Mouse (Mus musculus): ENCODE results near the gene Taf10.
"Not testable (repeated sequence)": the region's sequence is repeated elsewhere in the genome, so short reads cannot be mapped to it uniquely, and the experiment has no call there.

The Taf10 gene

DNA sequence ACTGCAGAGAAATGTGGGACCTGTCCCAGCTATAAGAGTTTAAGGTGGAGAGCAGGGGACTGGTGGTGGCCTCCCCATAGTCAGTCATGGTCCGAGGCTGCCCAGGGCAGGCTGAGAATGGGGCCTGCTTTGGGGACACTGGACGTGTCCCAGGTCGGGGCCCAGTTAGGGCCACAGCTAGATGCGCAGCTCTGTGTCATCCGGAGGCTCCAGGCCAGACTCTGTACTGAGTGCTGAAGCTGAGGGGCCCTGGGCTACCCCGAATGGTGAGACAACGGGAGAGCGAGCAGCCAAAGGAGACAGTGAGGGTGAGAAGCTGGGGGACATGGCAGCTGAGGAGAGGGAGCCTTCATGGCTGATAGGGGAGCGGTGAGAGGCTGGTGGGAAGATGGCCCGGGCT lies 9.1 kb upstream of the Taf10 start:
- DNase-seq (ENCODE audit: low spot score in 2 of 2), result no peak

DNA sequence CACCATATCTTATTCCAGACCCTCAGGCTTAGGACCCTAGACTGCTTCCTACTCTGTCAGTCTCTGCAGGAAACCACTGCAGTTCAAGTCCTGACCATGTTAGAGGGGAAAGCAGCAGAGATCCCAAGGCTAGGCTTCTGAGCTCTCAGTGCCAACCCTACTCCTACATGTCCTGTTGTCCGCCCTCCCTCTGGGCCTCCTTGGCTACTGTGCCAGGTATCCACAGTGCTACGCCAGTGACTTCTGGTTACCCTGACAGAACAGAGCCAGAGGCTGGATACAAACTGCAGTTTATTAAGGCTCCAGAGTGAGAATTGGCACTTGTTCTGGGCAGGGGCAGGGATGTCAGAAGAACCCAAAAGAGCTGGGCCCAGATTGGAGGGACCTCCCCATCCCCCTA lies 8.6 kb upstream of the Taf10 start:
- no peak for DNase-seq (ENCODE audit: low spot score in 2 of 2)

DNA sequence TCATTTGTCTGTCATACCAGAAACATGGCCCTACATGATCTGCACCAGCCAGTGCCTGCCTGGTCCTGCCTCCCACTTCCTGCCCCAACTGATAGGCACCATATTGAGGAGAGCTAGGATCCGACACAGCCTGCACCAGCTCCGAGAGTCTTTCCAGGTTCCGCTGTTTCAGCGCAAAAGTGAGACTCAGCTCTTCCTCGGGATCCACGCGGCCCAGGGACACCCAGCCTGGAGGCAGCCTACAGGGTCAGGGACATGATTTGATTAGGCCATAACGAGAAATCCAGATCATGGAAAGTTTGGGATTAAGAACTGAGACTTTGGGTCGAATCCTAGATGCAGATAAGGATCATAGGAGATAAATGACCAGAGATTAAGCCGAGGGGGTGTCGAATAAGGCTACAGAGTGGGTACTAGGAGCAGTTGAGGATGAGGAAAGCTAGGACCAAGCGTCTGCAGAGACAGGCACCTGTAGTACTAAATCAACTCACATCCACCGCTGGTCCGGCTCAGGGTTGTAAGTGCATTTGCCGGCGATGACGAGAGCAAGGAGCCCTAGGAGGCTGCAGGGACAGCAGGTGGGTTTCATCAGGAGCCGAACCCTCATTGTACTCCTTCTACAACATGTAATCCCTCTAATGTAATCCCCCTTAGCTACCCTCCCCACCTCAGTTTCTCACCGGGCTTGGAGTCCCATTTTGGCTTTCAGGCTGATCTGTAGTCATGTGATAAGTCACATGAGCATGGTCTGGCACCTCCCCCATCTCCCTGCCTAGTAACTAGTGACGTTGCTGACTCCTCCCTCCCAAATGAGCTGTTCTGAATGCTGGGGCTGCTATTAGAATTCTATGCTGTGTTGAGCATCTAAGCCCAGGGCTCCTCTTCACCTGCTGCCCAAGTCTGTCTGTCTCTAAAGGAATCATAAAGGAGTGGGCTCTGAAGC lies 7.6 kb upstream of the Taf10 start, which contains the start of gene Tpp1:
Tpp1 (minus strand) TSS at position 745 of the 943 bp plus-strand sequence.
- DNase-seq (ENCODE audit: low spot score in 2 of 2), result peak; percentile 92 to 95

DNA sequence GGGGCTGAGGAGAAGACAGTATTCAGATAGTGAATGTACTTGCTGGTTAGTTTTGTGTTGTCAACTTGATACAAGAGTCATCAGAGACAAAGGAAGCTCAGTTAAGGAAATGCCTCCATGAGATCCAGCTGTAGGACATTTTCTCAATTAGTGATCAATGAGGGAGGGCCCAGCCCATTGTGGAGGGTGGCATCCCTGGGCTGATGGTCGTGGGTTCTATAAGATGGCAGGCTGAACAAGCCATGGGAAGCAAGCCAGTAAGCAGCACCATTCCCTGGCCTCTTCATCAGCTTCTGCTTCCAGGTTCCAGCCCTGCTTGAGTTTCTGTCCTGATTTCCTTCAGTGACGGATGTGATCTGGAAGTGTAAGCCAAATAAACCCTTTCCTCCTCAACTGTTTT lies 3.6 kb upstream of the Taf10 start:
- DNase-seq (ENCODE audit: low spot score in 2 of 2), result no peak

DNA sequence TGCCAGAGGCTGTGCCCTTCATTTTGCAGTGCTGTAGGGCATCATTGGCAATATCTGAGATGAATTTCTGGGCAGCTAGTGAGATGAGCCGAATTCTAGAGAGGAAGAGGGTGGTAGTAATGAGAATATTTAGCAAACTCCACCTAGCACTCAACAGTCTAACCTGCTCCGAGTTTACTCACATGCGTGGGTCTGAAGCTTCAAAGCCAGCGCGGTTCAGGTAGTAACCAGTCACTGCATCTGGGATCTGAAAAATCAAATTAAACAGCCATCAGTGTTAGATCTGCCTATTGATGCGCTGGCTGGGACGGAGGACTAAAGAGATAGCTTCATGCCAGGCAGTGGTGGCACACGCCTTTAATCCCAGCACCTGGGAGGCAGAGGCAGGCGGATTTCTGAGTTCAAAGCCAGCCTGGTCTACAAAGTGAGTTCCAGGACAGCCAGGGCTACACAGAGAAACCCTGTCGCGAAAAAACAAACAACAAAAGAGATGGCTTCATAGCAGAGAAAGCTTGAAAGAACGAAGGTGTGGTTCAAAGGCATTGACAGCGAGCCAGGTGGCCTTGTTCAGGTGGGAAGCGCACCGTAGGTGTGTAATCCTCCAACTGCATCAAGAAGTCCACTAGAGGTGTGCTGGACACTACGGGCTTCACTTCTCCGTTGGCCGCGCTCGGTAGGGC lies 775 bp downstream of the Taf10 start:
- DNase-seq (ENCODE audit: low spot score in 2 of 2), result not testable (repeated sequence)

DNA sequence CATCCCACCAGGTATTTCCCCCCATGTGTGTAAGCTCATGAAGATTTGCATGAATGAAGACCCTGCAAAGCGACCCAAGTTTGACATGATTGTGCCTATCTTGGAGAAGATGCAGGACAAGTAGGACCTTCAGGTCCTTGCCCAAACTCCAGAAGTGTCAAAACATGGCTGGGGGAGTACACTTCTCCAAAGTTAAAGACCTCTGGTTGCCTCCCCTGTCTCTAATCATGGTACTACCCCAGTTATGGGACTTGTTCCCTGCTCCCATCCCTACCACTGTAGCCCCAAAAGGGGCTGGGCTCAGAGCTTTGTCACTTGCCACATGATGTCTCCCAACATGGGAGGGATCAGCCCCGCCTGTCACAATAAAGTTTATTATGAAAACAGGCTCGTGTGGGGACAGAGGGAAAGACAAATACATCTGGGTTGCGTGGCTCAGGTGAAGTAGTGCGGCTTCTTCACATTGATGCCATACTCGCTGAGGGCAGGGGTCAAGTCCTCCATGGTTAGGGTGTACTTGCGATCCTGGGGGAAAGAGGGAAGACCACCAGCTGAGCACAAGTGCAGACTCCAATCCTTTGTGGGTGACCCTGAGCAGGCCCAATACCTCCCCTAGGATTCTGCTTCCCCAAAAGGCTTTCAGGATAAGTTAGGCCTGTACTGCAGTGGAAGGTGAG lies 1.5 kb downstream of the Taf10 start:
- not testable (repeated sequence) for DNase-seq (ENCODE audit: low spot score in 2 of 2)

DNA sequence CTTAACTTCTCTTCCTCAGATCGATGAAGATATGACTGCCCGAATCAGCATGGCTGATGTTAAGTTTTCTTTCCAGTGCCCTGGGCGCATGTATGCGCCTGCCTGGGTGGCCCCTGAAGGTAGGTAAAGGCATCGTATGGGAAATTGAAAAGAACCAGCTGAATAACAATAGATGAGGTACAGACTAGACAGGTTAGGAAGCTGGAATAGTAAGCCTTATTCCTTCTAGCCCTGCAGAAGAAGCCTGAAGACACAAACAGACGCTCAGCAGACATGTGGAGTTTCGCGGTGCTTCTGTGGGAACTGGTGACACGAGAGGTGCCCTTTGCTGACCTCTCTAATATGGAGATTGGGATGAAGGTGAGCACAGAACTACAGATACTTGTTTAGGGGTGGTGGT lies 2.2 kb downstream of the Taf10 start:
- DNase-seq (ENCODE audit: low spot score in 2 of 2), result no peak

DNA sequence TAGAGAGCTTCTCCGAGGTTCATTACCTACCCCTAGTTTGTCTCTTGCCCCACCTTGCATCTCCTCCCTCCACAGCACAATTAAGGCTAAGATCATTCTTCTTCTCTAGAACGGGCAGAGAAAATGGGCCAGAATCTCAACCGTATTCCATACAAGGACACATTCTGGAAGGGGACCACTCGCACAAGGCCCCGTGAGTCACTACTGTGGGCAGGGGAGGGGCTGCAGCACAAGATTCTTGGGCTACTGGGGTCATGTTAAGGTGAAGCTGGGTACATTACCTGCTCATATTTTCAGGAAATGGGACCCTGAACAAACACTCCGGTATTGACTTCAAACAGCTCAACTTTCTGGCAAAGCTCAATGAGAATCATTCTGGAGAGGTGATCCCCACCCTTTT lies 3.3 kb downstream of the Taf10 start:
- DNase-seq (ENCODE audit: low spot score in 2 of 2), result no peak

DNA sequence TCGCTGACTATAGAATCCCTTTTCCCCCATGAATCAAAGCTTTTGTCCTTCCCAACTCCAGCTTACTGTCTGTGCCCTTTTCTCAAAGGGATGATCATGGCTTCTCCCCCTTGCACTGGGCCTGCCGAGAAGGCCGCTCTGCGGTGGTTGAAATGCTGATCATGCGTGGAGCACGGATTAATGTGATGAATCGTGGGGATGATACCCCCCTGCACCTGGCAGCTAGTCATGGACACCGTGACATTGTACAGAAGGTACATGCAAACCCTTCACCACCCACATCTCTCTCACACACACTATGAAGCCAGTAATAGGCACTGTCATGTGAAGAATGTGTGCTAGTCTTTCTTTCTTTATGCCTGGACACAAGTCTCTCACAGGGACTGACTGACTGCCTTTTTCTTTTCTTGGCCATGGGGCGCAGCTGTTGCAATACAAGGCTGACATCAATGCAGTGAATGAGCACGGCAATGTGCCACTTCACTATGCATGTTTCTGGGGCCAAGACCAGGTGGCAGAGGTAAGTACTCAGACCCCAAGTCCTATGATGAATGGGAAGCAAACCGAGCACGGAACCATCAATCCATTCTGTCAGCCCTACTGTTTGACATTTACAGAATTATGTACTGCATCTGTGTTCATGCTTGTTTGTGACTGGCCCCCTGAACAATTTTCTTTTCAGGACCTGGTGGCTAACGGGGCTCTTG lies 3.9 kb downstream of the Taf10 start:
- no peak for DNase-seq (ENCODE audit: low spot score in 2 of 2)

DNA sequence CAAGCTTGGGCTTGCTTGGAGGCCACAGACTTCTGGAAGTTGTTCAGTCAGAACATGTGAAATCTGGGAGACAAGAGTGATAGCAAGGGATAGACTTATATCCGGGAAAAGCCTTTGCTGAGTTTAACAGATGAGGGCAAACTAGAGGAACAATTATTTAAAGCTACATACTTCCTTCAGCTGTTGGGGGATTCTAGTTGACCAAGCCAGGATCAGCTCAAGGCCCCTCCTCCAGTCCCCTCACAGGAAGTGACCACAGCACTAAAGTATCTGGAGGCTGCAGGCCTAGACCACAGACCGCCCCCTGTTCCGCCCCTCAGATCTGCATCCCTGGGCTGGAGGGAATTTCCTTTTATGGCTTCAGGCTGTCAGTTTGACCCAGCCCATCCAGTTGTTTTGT lies 5.2 kb downstream of the Taf10 start:
- peak; percentile 88 to 93 for DNase-seq (ENCODE audit: low spot score in 2 of 2)

DNA sequence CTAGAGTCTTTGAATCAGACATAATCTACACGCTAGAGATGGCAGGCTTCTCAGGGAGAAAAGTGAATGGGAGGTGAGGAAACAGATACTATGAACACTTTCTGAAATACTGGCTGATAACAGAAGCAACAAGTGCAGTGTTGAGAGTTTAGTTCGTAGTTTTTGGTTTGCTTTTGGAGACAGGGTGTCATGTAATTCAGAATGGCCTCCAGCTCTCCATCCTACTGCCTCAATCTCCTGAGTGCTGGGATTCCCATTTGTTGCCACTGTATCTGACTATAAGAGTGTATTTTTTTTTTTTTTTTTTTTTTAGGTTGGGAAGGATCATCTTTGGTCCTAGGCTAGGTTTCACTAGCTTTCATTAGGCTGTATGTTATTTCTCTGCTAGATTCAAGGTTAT lies 5.9 kb downstream of the Taf10 start:
- DNase-seq (ENCODE audit: low spot score in 2 of 2), result no peak

DNA sequence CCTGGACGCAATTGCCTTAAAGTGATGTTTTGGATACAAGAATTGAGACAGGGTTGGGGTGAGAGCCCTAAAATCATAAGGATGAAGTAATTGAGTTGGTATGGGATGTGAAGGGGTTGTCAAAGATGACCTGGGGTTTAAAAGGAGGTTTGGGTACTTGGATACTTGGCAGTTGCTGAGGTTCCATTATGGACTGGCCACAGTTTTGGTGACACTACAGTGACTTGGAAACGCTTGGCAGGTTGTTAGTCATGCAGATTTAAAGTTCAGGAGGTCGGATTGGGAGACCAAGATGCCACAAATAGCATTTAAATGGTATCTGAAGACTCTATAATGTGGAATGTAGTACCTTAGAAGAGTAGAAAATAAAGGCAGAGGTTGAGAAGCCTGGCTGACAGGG lies 6.5 kb downstream of the Taf10 start:
- DNase-seq (ENCODE audit: low spot score in 2 of 2), result no peak

DNA sequence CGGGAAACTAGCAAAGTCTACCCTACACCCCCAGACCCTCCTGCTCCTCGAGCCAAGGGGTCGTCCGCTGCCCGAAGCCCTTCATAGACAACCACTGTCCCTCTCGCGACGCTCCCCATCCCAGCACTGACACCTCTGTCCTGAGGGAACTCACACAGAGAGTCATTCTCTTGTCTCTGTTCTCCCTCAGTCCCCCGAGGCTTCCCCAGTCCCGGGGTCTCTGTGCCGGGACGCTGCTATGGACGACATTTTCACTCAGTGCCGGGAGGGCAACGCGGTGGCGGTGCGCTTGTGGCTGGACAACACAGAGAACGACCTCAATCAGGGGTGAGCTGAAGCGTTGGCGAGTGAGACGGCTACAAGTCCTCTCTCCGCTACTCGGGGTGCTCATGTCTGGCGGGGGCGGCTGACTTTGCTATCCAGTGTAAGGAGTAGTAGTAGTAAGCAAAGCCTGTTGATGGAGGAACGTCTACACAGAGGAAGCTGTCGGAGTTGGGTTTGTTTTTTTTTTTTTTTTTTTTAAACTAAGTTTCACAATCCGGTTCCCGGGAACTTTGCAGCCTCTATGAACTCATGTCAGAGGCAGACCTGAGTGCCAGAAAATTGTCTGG lies 7.1 kb downstream of the Taf10 start, which contains the start of gene Rrp8:
Rrp8 (minus strand) TSS at position 475 of the 611 bp plus-strand sequence.
- peak; percentile 49 to 61 for DNase-seq (ENCODE audit: low spot score in 2 of 2)

DNA sequence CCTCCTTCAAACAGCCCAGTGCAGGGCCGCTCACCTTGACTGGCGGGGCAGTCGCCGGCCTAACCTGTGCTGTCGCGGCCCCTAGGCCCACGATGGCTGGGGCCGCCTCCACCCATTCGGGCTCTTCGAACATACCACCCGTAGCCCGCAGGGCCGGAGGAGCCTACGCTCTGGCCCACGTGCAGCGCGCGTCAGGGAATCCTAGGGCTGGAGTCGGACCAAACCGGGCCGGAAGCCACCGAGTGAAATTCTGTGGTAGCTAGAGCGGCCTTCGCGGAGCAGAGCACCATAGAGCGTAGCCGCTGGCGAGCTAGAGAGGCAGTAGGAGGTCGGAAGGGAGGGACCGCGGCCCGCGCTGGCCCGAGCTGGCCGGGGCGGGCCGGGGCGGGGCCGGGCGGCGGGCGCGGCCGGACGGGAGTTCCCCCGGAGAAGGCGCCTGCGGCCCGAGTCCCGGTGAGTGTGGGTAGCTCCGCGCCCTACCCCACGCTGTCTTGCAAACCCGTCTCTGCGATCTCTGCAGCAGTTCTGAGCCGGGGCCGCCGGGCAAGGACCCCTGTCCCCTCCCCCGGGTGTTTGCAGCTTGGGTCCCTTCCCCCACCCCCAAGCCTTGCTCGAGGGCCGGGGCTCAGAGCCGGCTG lies 7.8 kb downstream of the Taf10 start, which contains the start of gene Ilk:
Ilk (plus strand) TSS at position 329 of the 638 bp plus-strand sequence.
- peak; percentile 96 for DNase-seq (ENCODE audit: low spot score in 2 of 2)

DNA sequence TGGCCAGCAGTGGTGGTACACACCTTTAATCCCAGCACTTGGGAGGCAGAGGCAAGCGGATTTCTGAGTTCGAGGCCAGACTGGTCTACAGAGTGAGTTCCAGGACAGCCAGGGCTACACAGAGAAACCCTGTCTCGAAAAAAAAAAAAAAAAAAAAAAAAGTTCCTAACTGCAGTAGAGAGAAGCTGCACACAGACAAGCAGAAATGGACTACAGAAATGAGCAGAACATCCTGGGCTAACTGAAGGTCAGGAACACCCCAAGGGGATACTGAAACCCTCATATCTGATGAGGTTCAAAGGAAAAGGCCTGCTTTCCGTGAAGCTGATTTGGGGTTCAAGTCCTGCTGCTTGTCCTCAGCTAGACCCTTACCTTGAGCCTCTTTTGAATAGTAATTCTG lies 8.7 kb downstream of the Taf10 start:
- not testable (repeated sequence) for DNase-seq (ENCODE audit: low spot score in 2 of 2)

DNA sequence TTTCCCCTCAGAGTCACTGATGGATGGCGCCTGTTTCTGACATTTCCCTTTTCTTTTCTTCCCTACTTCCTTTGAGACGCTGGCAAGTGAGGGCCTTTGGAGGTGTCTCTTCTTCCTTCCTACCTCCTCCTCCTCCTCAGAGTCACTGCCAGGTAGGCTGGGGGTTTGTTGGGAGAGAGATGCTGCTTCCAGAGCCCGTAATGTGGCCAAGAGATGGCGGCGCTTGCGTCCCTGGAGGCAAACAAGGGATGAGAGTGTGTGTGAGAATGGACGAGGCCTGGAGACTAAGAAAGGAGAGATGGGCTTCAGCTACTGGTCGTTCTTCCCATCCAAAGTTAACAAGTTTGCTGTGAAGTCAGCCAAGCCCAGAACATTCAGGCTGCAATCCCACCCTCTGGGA lies 9.3 kb downstream of the Taf10 start:
- no peak for DNase-seq (ENCODE audit: low spot score in 2 of 2)

DNA sequence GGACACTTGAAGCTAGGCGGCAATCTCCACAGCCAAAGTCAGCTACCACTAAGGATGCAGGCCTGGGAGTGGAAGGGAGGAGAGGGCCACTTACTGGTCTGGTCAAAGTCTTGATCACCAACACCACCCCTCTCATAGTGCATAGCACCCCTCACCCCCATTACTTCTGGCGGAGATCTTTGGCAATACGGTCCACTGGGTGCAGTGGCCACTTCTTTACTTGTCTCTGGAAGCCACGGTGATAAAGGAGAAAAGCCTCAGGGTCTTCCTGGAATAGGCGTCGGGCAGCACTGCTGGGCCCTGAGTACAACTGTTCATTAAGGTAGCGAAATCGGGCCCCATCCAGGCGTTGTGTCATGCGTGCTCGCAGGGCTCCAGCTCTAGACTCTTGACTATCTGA lies 10.3 kb downstream of the Taf10 start:
- no peak for DNase-seq (ENCODE audit: low spot score in 2 of 2)

DNA sequence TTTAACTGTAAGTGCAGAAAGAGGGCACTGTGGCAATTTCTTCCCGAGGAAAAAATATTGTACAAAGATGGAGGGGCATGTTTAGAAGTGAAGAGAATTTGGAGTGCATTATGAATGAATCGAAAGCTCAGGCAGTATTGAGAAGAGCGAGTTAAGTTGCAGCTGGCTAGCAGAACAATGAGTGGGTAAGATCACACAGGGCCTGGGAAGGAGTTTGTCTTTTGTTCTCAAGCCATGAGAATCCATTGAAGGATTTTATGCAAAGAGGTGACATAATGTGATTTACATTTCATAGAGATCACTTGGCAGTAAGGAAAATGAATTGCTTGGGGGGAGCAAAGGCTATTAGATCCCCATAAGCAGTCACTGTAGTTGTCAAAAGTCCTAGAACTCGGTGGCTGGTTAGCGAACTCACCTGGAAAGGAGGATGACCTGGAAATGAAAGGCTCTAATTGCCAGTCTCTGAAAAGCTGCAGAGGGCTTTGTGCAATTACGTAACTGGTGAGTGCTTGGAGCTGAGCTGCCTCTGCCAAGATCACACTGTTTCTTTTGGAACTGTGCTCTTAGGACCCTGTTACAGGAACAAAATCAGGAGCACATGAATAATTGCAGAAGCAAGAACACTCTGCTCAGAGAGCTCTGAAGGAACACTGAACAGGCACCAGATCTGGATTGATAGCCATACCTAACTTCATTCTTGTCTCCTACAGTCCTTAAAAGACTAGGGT lies 15.3 kb downstream of the Taf10 start:
- peak; percentile 47 to 48 for DNase-seq (ENCODE audit: low spot score in 2 of 2)

DNA sequence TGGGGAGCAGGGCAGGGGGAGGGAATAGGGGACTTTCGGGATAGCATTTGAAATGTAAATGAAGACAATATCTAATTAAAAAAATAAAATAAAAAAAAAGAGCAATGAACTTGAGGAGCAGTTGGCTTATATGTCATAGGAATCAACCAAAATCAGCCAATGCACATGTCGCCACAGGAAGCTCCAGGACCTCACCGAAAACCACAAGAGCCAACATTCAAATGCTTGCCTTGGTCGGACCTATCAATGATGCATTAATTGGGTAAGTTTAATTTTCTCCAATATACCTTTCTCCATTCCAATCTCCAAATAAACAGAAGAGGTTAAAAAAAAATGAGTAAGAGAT lies 17.2 kb downstream of the Taf10 start:
- DNase-seq (ENCODE audit: low spot score in 2 of 2), result no peak

Data from heart, adult 9 months (tissue).